Mouse (Mus musculus) hindbrain, embryonic 11.5 days (tissue): ENCODE measurements around the gene Kcnc4. TPM values are rescaled to one million over a fixed set of nuclear protein-coding genes. Genes with fewer than 3 reads are reported as not detected.

Source experiments
- ATAC-seq: fragments of 200-750 bp; cut with Nextera tagmentation; 2 replicates; pipeline ENCODE4 v1.8.0; 2017; ENCODE audit warnings: mild to moderate bottlenecking, moderate TSS enrichment, moderate library complexity; ENCODE audit not compliant: low FRiP score
- DNase-seq: peaks from one replicate; pipeline ENCODE4 v3.0.0-alpha.2; 2015; ENCODE audit warnings: low spot score
- H3K27ac ChIP-seq: fragments of 300-500 bp; sonication (generic); 2 replicates; pipeline ENCODE4 v1.5.1; 2014; ENCODE audit warnings: mild to moderate bottlenecking, low read depth, low read length
- H3K27me3 ChIP-seq: fragments of 300-500 bp; sonication (generic); 2 replicates; pipeline ENCODE4 v1.6.1; 2014; ENCODE audit warnings: mild to moderate bottlenecking, low read length, moderate library complexity, mixed read lengths; ENCODE audit not compliant: control insufficient read depth, insufficient read depth
- H3K36me3 ChIP-seq: fragments of 300-500 bp; sonication (generic); 2 replicates; pipeline ENCODE4 v1.6.1; 2014; ENCODE audit warnings: mild to moderate bottlenecking, low read length, moderate library complexity, mixed read lengths; ENCODE audit not compliant: control insufficient read depth, insufficient read depth
- H3K4me1 ChIP-seq: fragments of 300-500 bp; sonication (generic); replicated peaks from 2 replicates; pipeline ENCODE4 v1.6.1; 2014; ENCODE audit warnings: low read length, mixed read lengths; ENCODE audit not compliant: control insufficient read depth, insufficient read depth
- H3K4me2 ChIP-seq: fragments of 300-500 bp; sonication (generic); replicated peaks from 2 replicates; pipeline ENCODE4 v1.6.1; 2014; ENCODE audit warnings: mild to moderate bottlenecking, low read depth, low read length
- H3K4me3 ChIP-seq: fragments of 300-500 bp; sonication (generic); 2 replicates; pipeline ENCODE4 v1.5.1; 2014; ENCODE audit warnings: low read depth, low read length
- H3K9ac ChIP-seq: fragments of 300-500 bp; sonication (generic); 2 replicates; pipeline ENCODE4 v1.6.1; 2014; ENCODE audit warnings: low read depth, low read length
- H3K9me3 ChIP-seq: fragments of 300-500 bp; sonication (generic); 2 replicates; pipeline ENCODE4 v1.6.1; 2016; ENCODE audit warnings: low read length; ENCODE audit not compliant: control insufficient read depth
- WGBS: fragments of 180-500 bp; shearing (Covaris S2); extraction: QIAGEN DNeasy Blood & Tissue Kit; methylation state at CpG from one replicate; pipeline ENCODE4 v1.1.7; 2014; 5-methylcytosine and 5-hydroxymethylcytosine counted together
- polyA plus RNA-seq: library from polyadenylated mRNA; unstranded; fragments of >200 nt; fragmentation: Nextera tagmentation; extraction: Ambion mirVana; gene quantifications from 2 replicates; pipeline ENCODE4 v1.2.1, GENCODE M21; 2014

The Kcnc4 gene
- polyA plus RNA-seq, 1 experiment from 2014 or later = 0.25 TPM

- no peak overlapping the region for H3K9ac ChIP-seq
- ATAC-seq (no peak), DNase-seq (no peak)
- no peaks in the 10 kb centered on the region for H3K9me3 ChIP-seq
- no peaks in the 10 kb centered on the region for H3K27me3 ChIP-seq
- H3K27ac ChIP-seq = no peak overlapping the region
- H3K4me1 ChIP-seq = no peaks in the 10 kb centered on the region
- H3K36me3 ChIP-seq = no peaks in the 10 kb centered on the region
- 76% methylated on average over 3 of the region's 3 CpGs for WGBS
- no peak overlapping the region for H3K4me2 ChIP-seq
- H3K4me3 ChIP-seq = no peak overlapping the region
Observed at GRCm38 (mm10) chr3:107417287-107417644, 42.1 kb downstream of the Kcnc4 start.

GRCm38 (mm10) chr3:107416541-107417286 lies 42.6 kb downstream of the Kcnc4 start:
- Histone ChIP-seq H3K36me3 (no peaks in the 10 kb centered on the region), H3K4me3 (no peak overlapping the region), H3K4me1 (no peaks in the 10 kb centered on the region), H3K9ac (no peak overlapping the region), H3K4me2 (no peak overlapping the region), H3K27me3 (no peaks in the 10 kb centered on the region), H3K9me3 (no peaks in the 10 kb centered on the region), H3K27ac (no peak overlapping the region)
- ATAC-seq (no peak), DNase-seq (no peak)
- 84% methylated on average over 9 of the region's 9 CpGs for WGBS

GRCm38 (mm10) chr3:107413093-107413492 lies 46.3 kb downstream of the Kcnc4 start:
- Histone ChIP-seq H3K4me2 (no peak overlapping the region), H3K27ac (no peak overlapping the region), H3K9me3 (no peaks in the 10 kb centered on the region), H3K4me3 (no peak overlapping the region), H3K9ac (no peak overlapping the region), H3K4me1 (no peaks in the 10 kb centered on the region), H3K27me3 (no peaks in the 10 kb centered on the region), H3K36me3 (no peaks in the 10 kb centered on the region)
- 34% methylated on average over 2 of the region's 2 CpGs for WGBS
- DNase-seq (no peak), ATAC-seq (no peak)

- no peak overlapping the region for H3K9ac ChIP-seq
Observed at GRCm38 (mm10) chr3:107412509-107412908, 46.8 kb downstream of the Kcnc4 start.

GRCm38 (mm10) chr3:107411669-107412068 lies 47.7 kb downstream of the Kcnc4 start:
- DNase-seq (peak; percentile 50), ATAC-seq (peak; percentile 77)
- Histone ChIP-seq H3K27ac (no peak overlapping the region), H3K4me2 (no peak overlapping the region), H3K36me3 (no peaks in the 10 kb centered on the region), H3K9me3 (no peaks in the 10 kb centered on the region), H3K27me3 (no peaks in the 10 kb centered on the region), H3K4me1 (no peaks in the 10 kb centered on the region), H3K4me3 (no peak overlapping the region), H3K9ac (no peak overlapping the region)
- WGBS = 33% methylated on average over 4 of the region's 4 CpGs

More at GRCm38 (mm10) chr3:107412509-107412908, 46.8 kb downstream of the Kcnc4 start:
- H3K4me1 ChIP-seq = no peaks in the 10 kb centered on the region
- H3K27me3 ChIP-seq = no peaks in the 10 kb centered on the region
- no peak overlapping the region for H3K4me3 ChIP-seq
- no peak overlapping the region for H3K27ac ChIP-seq
- no peak overlapping the region for H3K4me2 ChIP-seq
- WGBS = 82% methylated on average over 8 of the region's 8 CpGs
- no peak for DNase-seq
- no peaks in the 10 kb centered on the region for H3K9me3 ChIP-seq
- no peaks in the 10 kb centered on the region for H3K36me3 ChIP-seq
- peak; percentile 13; the same call in 1 of the 2 replicates for ATAC-seq

DNA sequence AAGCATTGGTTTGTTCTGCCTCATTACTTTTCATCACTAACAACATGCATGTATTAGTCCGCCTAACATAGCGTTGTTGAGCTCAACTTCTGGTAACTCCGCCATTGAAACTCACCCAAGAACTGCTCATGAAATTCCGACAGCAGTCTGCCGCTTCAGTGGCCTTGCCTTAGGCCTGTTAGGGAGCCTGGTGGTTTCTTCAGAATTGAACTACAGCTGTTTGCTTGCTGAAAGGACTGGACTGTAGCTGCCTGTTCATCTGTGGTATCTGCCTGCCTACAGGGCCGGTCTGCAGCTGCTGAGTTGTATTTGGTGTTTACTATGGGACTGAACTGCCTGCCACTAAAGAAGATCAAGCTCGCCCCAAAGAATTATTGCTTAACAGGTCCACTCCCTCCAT lies 58.0 kb downstream of the Kcnc4 start:
- no peaks in the 10 kb centered on the region for H3K27me3 ChIP-seq

GRCm38 (mm10) chr3:107399991-107400640 lies 59.2 kb downstream of the Kcnc4 start:
- no peaks in the 10 kb centered on the region for H3K9me3 ChIP-seq
- no peak overlapping the region for H3K27ac ChIP-seq
- ATAC-seq (no peak), DNase-seq (no peak)
- H3K27me3 ChIP-seq = no peaks in the 10 kb centered on the region
- no peak overlapping the region for H3K4me2 ChIP-seq
- H3K4me1 ChIP-seq = no peaks in the 10 kb centered on the region
- no peak overlapping the region for H3K9ac ChIP-seq
- no peak overlapping the region for H3K4me3 ChIP-seq
- no peaks in the 10 kb centered on the region for H3K36me3 ChIP-seq
- 89% methylated on average over 5 of the region's 5 CpGs for WGBS

More for the DNA sequence above, 58.0 kb downstream of the Kcnc4 start:
- 93% methylated on average over 7 of the region's 7 CpGs for WGBS
- Histone ChIP-seq H3K9me3 (no peaks in the 10 kb centered on the region), H3K9ac (no peak overlapping the region), H3K27ac (no peak overlapping the region), H3K4me2 (no peak overlapping the region), H3K36me3 (no peaks in the 10 kb centered on the region), H3K4me1 (no peaks in the 10 kb centered on the region), H3K4me3 (no peak overlapping the region)
- ATAC-seq (no peak), DNase-seq (no peak)

- 59% methylated on average over 4 of the region's 4 CpGs for WGBS
- Histone ChIP-seq H3K9me3 (no peaks in the 10 kb centered on the region), H3K4me1 (no peaks in the 10 kb centered on the region), H3K4me3 (no peak overlapping the region), H3K4me2 (no peak overlapping the region), H3K9ac (no peak overlapping the region), H3K27me3 (no peaks in the 10 kb centered on the region), H3K27ac (no peak overlapping the region), H3K36me3 (no peaks in the 10 kb centered on the region)
- DNase-seq (no peak), ATAC-seq (no peak)
Observed at GRCm38 (mm10) chr3:107391198-107391597, 68.2 kb downstream of the Kcnc4 start.
